Mouse (Mus musculus): ENCODE results near the gene Cd47. TPM values are rescaled to one million over a fixed set of nuclear protein-coding genes. Genes with fewer than 3 reads are reported as not detected.
"Not testable (repeated sequence)": the region's sequence is repeated elsewhere in the genome, so short reads cannot be mapped to it uniquely, and the experiment has no call there.

Gene Cd47
- polyA plus RNA-seq, 1 experiment from 2014 or later = 98.2 TPM

- 50% methylated on average over 6 of the region's 6 CpGs for WGBS
- H3K9me3 ChIP-seq (ENCODE audit: control insufficient read depth) = no peaks in the 10 kb centered on the region
- H3K4me2 ChIP-seq (replicated peaks; ENCODE audit: low read depth) = no peak overlapping the region
- no peak; the same call in 1 of the 2 replicates for ATAC-seq
- no peak overlapping the region for H3K27ac ChIP-seq (ENCODE audit: low read depth, low read length)
- H3K4me3 ChIP-seq (ENCODE audit: low read depth, low read length) = no peak overlapping the region
- H3K36me3 ChIP-seq (ENCODE audit: control insufficient read depth, insufficient read depth) = no peaks in the 10 kb centered on the region
- TF ChIP-seq CTCF (IDR thresholded peaks at IDR 0.05; ENCODE audit: low read depth) = no peak
- H3K4me1 ChIP-seq (replicated peaks; ENCODE audit: control insufficient read depth, insufficient read depth, low read length) = no peaks in the 10 kb centered on the region
- no peak overlapping the region for H3K9ac ChIP-seq (ENCODE audit: low read depth, low read length)
- no peaks in the 10 kb centered on the region for H3K27me3 ChIP-seq (replicated peaks; ENCODE audit: control insufficient read depth, insufficient read depth, low read length)
Measured at GRCm38 (mm10) chr16:49818627-49819026, 18.3 kb downstream of the Cd47 start.

DNA sequence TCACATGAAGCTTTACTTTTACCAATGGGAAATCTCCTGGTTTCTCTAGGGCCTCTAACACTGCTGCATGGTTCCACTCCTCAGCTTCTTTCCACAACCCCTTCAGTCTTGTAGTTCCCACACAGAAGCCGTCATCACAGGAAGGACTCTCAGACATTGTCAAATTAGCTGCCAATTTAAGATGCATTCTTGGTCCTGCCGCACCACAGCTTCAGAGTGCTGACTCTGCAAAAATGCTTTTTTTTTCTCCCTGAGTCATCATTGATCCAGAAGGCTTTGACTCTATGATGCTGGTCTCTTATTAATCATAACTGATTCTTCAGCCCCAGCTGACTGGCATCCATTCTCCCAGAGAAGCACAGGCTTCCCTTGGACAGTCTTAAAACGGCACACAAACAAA, 19.2 kb downstream of the Cd47 start:
- no peaks in the 10 kb centered on the region for H3K27me3 ChIP-seq (replicated peaks; ENCODE audit: control insufficient read depth, insufficient read depth, low read length)
- H3K9me3 ChIP-seq (ENCODE audit: control insufficient read depth) = no peaks in the 10 kb centered on the region
- no peak overlapping the region for H3K4me3 ChIP-seq (ENCODE audit: low read depth, low read length)
- H3K27ac ChIP-seq (ENCODE audit: low read depth, low read length) = no peak overlapping the region
- no peak for TF ChIP-seq CTCF (IDR thresholded peaks at IDR 0.05; ENCODE audit: low read depth)
- WGBS = 77% methylated on average over 3 of the region's 3 CpGs
- no peaks in the 10 kb centered on the region for H3K4me1 ChIP-seq (replicated peaks; ENCODE audit: control insufficient read depth, insufficient read depth, low read length)
- H3K9ac ChIP-seq (ENCODE audit: low read depth, low read length) = no peak overlapping the region
- H3K36me3 ChIP-seq (ENCODE audit: control insufficient read depth, insufficient read depth) = no peaks in the 10 kb centered on the region
- no peak for ATAC-seq
- no peak overlapping the region for H3K4me2 ChIP-seq (replicated peaks; ENCODE audit: low read depth)

GRCm38 (mm10) chr16:49830911-49831310, 30.6 kb downstream of the Cd47 start:
- H3K9ac ChIP-seq (ENCODE audit: low read depth, low read length); H3K27me3 ChIP-seq (replicated peaks; ENCODE audit: control insufficient read depth, insufficient read depth, low read length); H3K9me3 ChIP-seq (ENCODE audit: control insufficient read depth); ATAC-seq; H3K4me1 ChIP-seq (replicated peaks; ENCODE audit: control insufficient read depth, insufficient read depth, low read length); H3K4me2 ChIP-seq (replicated peaks; ENCODE audit: low read depth); H3K4me3 ChIP-seq (ENCODE audit: low read depth, low read length); H3K36me3 ChIP-seq (ENCODE audit: control insufficient read depth, insufficient read depth); H3K27ac ChIP-seq (ENCODE audit: low read depth, low read length): not testable (repeated sequence)
- 96% methylated on average over 3 of the region's 3 CpGs for WGBS

GRCm38 (mm10) chr16:49832339-49832738, 32.0 kb downstream of the Cd47 start:
- no peak overlapping the region for H3K27ac ChIP-seq (ENCODE audit: low read depth, low read length)
- H3K9me3 ChIP-seq (ENCODE audit: control insufficient read depth) = no peaks in the 10 kb centered on the region
- no peak for TF ChIP-seq CTCF (IDR thresholded peaks at IDR 0.05; ENCODE audit: low read depth)
- H3K27me3 ChIP-seq (replicated peaks; ENCODE audit: control insufficient read depth, insufficient read depth, low read length) = no peaks in the 10 kb centered on the region
- no peak overlapping the region for H3K4me3 ChIP-seq (ENCODE audit: low read depth, low read length)
- WGBS = 78% methylated on average over 3 of the region's 3 CpGs
- no peak overlapping the region for H3K9ac ChIP-seq (ENCODE audit: low read depth, low read length)
- H3K4me2 ChIP-seq (replicated peaks; ENCODE audit: low read depth) = no peak overlapping the region
- no peak for ATAC-seq
- H3K4me1 ChIP-seq (replicated peaks; ENCODE audit: control insufficient read depth, insufficient read depth, low read length) = no peaks in the 10 kb centered on the region
- H3K36me3 ChIP-seq (ENCODE audit: control insufficient read depth, insufficient read depth) = no peaks in the 10 kb centered on the region

DNA sequence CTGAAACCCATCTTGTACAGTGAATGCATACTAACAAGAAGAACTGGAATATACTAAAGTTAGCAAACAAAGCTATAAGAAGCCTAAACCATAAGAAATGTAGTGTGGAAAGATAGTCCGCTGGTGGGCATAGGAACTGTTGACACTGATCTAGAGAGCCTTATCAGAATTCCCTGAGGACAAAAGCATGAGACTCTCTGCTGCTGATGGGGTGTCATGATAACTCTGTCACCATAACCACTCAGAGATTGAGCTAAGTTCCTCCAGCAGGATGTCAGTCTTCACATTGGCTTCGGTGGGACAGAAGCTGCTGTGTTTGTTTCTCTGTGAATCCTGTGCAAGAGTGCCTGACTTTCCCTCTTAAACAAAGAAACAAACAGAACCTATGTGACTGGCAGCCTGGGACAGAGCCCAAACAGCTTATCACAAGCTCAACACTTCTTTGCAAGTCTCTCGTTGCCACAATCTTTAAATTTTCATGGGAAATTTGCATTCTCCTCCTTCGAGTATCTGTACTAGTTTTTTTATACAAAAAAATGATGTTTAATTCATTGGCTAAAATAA, 33.9 kb downstream of the Cd47 start:
- H3K9me3 ChIP-seq (ENCODE audit: control insufficient read depth) = no peaks in the 10 kb centered on the region
- 36% methylated on average over 4 of the region's 4 CpGs for WGBS

DNA sequence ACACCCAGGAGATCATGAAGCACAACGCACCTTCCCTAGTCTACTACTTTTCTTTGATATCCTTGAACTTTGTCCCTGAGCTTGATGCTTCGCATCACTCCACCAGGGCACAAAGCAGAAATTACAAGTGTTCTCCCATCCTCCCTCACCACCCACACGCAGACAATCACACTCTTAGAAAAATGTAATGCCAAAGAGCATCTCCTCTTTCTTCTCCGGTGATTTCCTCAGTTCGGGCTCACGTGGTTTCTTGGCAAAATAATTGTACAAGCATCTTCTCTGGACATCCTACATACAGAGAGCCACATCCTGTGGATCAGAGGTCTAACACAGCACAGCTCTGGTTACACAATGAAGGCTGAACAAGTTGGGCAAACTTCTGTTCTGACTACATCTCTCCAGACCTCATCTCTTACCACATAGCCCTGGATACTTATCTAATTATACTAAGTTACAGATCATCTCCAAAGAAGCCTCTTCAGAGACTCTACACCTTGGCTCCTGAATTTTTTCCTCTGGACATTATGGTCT, 36.4 kb downstream of the Cd47 start:
- no peak overlapping the region for H3K9ac ChIP-seq (ENCODE audit: low read depth, low read length)
- no peaks in the 10 kb centered on the region for H3K36me3 ChIP-seq (ENCODE audit: control insufficient read depth, insufficient read depth)
- no peak for ATAC-seq
- WGBS = 81% methylated on average over 6 of the region's 6 CpGs
- TF ChIP-seq CTCF (IDR thresholded peaks at IDR 0.05; ENCODE audit: low read depth) = no peak
- no peaks in the 10 kb centered on the region for H3K4me1 ChIP-seq (replicated peaks; ENCODE audit: control insufficient read depth, insufficient read depth, low read length)
- H3K4me2 ChIP-seq (replicated peaks; ENCODE audit: low read depth) = no peak overlapping the region
- H3K27me3 ChIP-seq (replicated peaks; ENCODE audit: control insufficient read depth, insufficient read depth, low read length) = no peaks in the 10 kb centered on the region
- H3K4me3 ChIP-seq (ENCODE audit: low read depth, low read length) = no peak overlapping the region
- no peaks in the 10 kb centered on the region for H3K9me3 ChIP-seq (ENCODE audit: control insufficient read depth)
- H3K27ac ChIP-seq (ENCODE audit: low read depth, low read length) = no peak overlapping the region

More for the DNA sequence above, 33.9 kb downstream of the Cd47 start:
- H3K4me3 ChIP-seq (ENCODE audit: low read depth, low read length) = no peak overlapping the region
- H3K27me3 ChIP-seq (replicated peaks; ENCODE audit: control insufficient read depth, insufficient read depth, low read length) = no peaks in the 10 kb centered on the region
- TF ChIP-seq CTCF (IDR thresholded peaks at IDR 0.05; ENCODE audit: low read depth) = no peak
- no peaks in the 10 kb centered on the region for H3K4me1 ChIP-seq (replicated peaks; ENCODE audit: control insufficient read depth, insufficient read depth, low read length)
- no peak overlapping the region for H3K27ac ChIP-seq (ENCODE audit: low read depth, low read length)
- no peaks in the 10 kb centered on the region for H3K36me3 ChIP-seq (ENCODE audit: control insufficient read depth, insufficient read depth)
- ATAC-seq = no peak
- H3K9ac ChIP-seq (ENCODE audit: low read depth, low read length) = no peak overlapping the region
- no peak overlapping the region for H3K4me2 ChIP-seq (replicated peaks; ENCODE audit: low read depth)

DNA sequence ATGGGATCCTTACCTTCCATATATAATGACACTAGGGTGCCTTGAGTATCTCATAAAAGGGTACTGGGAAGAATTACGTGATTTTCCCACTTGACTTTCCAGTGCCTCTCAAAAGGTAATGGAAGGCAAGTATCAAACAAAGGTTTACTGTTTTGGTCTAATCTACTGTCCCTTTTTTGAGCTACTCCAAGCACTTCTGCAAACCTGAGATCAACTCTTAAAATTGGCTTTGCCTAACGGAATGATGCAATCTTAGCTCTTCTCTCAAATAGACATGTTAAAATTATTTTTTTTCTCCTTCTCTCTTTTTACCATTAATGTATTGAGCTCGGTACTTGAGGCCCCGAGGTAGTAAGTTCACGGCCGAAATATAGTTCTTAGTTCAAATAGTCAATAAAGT, 38.6 kb downstream of the Cd47 start:
- Histone ChIP-seq H3K4me3 (ENCODE audit: low read depth, low read length) (no peak overlapping the region), H3K36me3 (ENCODE audit: control insufficient read depth, insufficient read depth) (no peaks in the 10 kb centered on the region), H3K9ac (ENCODE audit: low read depth, low read length) (no peak overlapping the region), H3K4me2 (replicated peaks; ENCODE audit: low read depth) (no peak overlapping the region), H3K27me3 (replicated peaks; ENCODE audit: control insufficient read depth, insufficient read depth, low read length) (no peaks in the 10 kb centered on the region), H3K4me1 (replicated peaks; ENCODE audit: control insufficient read depth, insufficient read depth, low read length) (no peaks in the 10 kb centered on the region), H3K27ac (ENCODE audit: low read depth, low read length) (no peak overlapping the region), H3K9me3 (ENCODE audit: control insufficient read depth) (no peaks in the 10 kb centered on the region)
- WGBS = 90% methylated on average over 6 of the region's 6 CpGs
- TF ChIP-seq CTCF (IDR thresholded peaks at IDR 0.05; ENCODE audit: low read depth) = no peak
- ATAC-seq = no peak
